Mouse (Mus musculus): ENCODE data around the gene Abl2. TPM values are rescaled to one million over a fixed set of nuclear protein-coding genes. Genes with fewer than 3 reads are reported as not detected.

Gene Abl2
- polyA plus RNA-seq, 2 experiments = 1.2 to 1.6 TPM

DNA sequence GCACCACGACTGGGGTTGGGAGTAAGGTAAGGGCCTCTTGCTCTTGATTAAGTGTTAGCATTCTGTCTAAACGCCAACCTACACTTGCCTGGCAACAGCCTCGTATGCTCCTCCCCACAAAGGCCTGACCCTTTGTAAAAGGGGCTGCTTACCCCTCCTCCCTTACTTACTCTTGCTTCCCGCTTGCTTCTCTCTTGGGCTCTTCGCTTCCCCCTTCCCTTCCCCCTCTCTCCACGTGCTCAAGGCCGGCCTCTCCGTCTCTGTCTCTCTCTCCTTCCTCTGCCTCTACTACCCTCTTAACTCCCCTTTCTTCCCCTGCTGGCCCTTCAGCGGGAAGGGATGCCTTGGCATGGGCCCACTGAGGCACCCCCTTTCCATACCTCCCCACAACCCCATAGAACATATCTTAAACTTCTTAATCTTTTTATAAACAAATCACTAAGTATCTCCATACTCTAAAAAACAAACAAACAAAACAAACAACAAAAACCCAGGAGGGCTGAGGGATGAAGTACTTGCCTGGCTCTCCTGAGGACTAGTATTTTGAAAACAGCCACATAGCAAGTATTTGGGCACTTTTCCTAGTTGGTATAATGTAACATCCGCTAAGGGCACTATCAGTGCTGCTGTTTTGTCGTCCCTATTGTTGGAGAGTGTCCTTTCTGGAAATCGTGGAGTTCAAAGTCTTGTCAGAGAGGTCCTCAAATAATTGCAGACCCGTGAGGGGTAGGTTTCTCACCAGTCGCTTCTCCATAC, 114.3 kb downstream of the Abl2 start:
- DNase-seq (ENCODE audit: low read depth in 3 of 3, low spot score in 3 of 3) (no peak), ATAC-seq (ENCODE audit: insufficient read depth) (no peak)
- WGBS (ENCODE audit: insufficient replicate concordance) = 14% methylated on average over 14 of the region's 14 CpGs
- Histone ChIP-seq H3K9ac (replicated peaks) (peak overlapping the region; percentile 49; the same call in 1 of the 2 replicates), H3K9me3 (ENCODE audit: control insufficient read depth, low read length) (no peaks in the 10 kb centered on the region), H3K27ac (no peak overlapping the region), H3K36me3 (replicated peaks; ENCODE audit: control insufficient read depth, insufficient read depth, low read depth) (no peaks in the 10 kb centered on the region), H3K27me3 (ENCODE audit: control insufficient read depth, insufficient read depth, low read length) (no peaks in the 10 kb centered on the region), H3K4me2 (ENCODE audit: low read depth) (peak overlapping the region; percentile 91), H3K4me1 (replicated peaks; ENCODE audit: control insufficient read depth in 2 of 2, insufficient read depth in 2 of 2, low read length in 1 of 2) (peaks cover 0 to 3% of the 10 kb centered on the region in 2 experiments; a peak in 2 of 4 replicates), H3K4me3 (ENCODE audit: insufficient read depth in 1 of 2, low read depth in 2 of 2, low read length in 2 of 2) (peak overlapping the region; percentile 68 to 80)
- no peak for TF ChIP-seq EP300 (IDR thresholded peaks at IDR 0.05; ENCODE audit: low read depth)

DNA sequence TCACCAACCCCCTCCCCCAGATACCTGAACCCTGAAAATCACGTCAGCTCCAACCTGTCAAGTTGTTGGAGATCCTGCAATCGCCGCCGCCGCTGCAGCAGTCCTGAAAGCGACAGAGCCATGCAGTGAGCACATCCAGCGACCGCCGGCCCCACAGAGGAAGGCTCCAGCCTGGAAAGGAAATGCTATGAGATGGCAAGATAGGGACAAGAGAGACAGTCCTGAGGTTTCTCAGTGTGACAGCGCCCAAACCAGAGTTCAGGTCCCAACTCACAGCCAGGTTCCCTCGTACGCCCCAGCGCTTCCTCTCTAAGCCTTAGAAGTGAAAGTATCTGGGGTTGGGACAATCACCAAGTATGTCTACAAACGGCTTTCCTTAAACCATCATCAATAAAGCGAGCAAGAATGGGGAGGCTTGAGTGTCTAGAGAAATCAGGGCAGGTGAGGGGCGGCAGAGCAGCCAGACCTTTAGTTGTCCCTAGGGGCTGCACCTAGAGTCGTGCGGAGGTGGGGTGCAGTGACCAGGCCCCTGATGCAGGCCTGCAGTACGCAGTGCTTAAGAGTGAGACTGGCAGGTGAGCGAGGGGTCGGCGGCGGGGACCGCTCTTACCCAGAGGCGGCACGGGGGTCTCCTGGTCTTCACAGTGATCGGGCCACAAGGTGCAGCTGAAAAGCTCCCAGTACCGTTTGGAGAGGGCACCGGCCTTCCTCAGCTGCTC, 115.0 kb downstream of the Abl2 start:
- Histone ChIP-seq H3K27ac (no peak overlapping the region), H3K36me3 (replicated peaks; ENCODE audit: control insufficient read depth, insufficient read depth, low read depth) (no peaks in the 10 kb centered on the region), H3K4me1 (replicated peaks; ENCODE audit: control insufficient read depth in 2 of 2, insufficient read depth in 2 of 2, low read length in 1 of 2) (peaks cover 0 to 3% of the 10 kb centered on the region in 2 experiments; a peak in 2 of 4 replicates), H3K27me3 (ENCODE audit: control insufficient read depth, insufficient read depth, low read length) (no peaks in the 10 kb centered on the region), H3K4me2 (ENCODE audit: low read depth) (peak overlapping the region; percentile 91), H3K9ac (replicated peaks) (peak overlapping the region; percentile 49), H3K9me3 (ENCODE audit: control insufficient read depth, low read length) (no peaks in the 10 kb centered on the region), H3K4me3 (ENCODE audit: insufficient read depth in 1 of 2, low read depth in 2 of 2, low read length in 2 of 2) (peak overlapping the region; percentile 68 to 80)
- DNase-seq (ENCODE audit: low read depth in 3 of 3, low spot score in 3 of 3) (no peak), ATAC-seq (ENCODE audit: insufficient read depth) (peak; percentile 40; the same call in 1 of the 2 replicates)
- WGBS (ENCODE audit: insufficient replicate concordance) = 2% methylated on average over 29 of the region's 29 CpGs
- TF ChIP-seq CTCF (IDR thresholded peaks at IDR 0.05; ENCODE audit: low read depth) (no peak), EP300 (IDR thresholded peaks at IDR 0.05; ENCODE audit: low read depth) (no peak)

DNA sequence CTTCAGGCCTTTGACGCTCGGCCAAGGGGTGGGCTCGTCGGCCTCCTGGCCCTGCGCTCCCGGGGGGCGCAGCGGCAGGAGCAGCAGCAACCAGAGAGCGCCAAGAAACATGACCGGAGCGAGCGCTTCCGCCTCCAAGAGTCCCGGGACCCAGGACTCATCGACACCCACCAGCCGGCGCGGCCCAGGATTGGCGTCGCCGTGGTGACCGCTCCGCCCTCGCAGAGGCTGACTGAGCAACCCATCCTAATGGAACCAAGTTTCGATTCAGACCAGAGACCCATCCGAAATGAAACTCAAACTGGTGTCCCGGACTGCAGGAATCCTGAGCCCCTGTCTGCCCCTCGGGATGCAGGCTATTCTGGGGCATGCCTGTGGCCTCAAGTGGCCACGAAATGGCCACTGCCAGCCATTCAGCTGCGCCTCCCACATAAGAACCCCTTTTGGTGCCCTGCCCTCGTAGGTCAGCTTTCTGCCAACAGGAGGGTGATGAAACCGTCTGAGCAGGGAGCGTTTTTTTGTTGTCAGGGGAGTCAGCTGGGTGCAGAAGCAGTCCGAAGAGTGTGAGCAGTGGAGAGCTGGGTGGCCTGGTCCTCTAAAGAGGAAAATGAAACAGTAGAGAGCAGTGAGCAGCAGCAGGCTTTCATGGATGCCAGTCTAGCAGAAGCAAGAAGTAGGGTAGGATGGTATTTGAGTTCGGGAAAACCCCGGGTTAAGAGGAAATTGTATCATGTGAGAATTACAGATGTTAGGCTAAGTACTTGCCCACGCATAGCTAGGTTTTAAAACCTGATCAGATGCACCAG, 115.8 kb downstream of the Abl2 start, which contains the start of gene Tor3a:
Gene Tor3a (minus strand): TSS at position 162 of the 806 bp plus-strand sequence.
- H3K4me1 ChIP-seq (replicated peaks; ENCODE audit: control insufficient read depth in 2 of 2, insufficient read depth in 2 of 2, low read length in 1 of 2) = peaks cover 0 to 3% of the 10 kb centered on the region in 2 experiments; a peak in 2 of 4 replicates
- peak; percentile 72 for ATAC-seq (ENCODE audit: insufficient read depth)
- peak; percentile 32 to 45 (median 45) for DNase-seq (ENCODE audit: low read depth in 3 of 3, low spot score in 3 of 3)
- WGBS (ENCODE audit: insufficient replicate concordance) = 5% methylated on average over 37 of the region's 37 CpGs
- H3K27me3 ChIP-seq (ENCODE audit: control insufficient read depth, insufficient read depth, low read length) = no peaks in the 10 kb centered on the region
- peak within 1 kb of the TSS; percentile 68 to 80 for H3K4me3 ChIP-seq (ENCODE audit: insufficient read depth in 1 of 2, low read depth in 2 of 2, low read length in 2 of 2)
- H3K9ac ChIP-seq (replicated peaks) = peak within 1 kb of the TSS; percentile 49
- H3K27ac ChIP-seq = no peak within 1 kb of the TSS
- H3K36me3 ChIP-seq (replicated peaks; ENCODE audit: control insufficient read depth, insufficient read depth, low read depth) = no peaks in the 10 kb centered on the region
- peak within 1 kb of the TSS; percentile 91 for H3K4me2 ChIP-seq (ENCODE audit: low read depth)
- TF ChIP-seq EP300 (IDR thresholded peaks at IDR 0.05; ENCODE audit: low read depth) (no peak), CTCF (IDR thresholded peaks at IDR 0.05; ENCODE audit: low read depth) (peak; percentile 9; the same call in 1 of the 2 replicates)
- H3K9me3 ChIP-seq (ENCODE audit: control insufficient read depth, low read length) = no peaks in the 10 kb centered on the region

DNA sequence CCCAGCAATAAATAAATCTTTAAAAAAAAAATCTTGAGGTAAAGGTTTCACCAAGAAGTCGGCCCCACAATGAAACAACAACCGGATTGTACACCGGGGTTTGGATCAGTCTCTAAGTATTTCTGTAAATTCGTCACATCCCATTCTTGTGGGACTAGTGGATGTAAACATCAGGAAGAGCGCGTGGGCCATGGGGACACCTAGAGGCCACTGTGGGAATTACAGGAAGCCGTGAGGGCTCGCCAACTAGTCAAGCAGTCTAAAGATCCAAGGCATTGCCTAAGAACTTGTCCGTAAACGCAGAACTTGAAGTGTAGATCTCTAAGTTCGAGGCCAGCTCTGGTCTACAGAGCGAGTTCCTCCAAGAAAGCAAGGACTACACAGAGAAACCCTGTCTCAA, 117.6 kb downstream of the Abl2 start:
- H3K4me1 ChIP-seq (replicated peaks; ENCODE audit: control insufficient read depth in 2 of 2, insufficient read depth in 2 of 2, low read length in 1 of 2) = peaks cover 0 to 3% of the 10 kb centered on the region in 2 experiments; a peak in 2 of 4 replicates
- H3K4me2 ChIP-seq (ENCODE audit: low read depth) = no peak overlapping the region
- peak; percentile 35 to 50 (median 50) for DNase-seq (ENCODE audit: low read depth in 3 of 3, low spot score in 3 of 3)
- 15% methylated on average over 12 of the region's 12 CpGs for WGBS (ENCODE audit: insufficient replicate concordance)
- H3K36me3 ChIP-seq (replicated peaks; ENCODE audit: control insufficient read depth, insufficient read depth, low read depth) = 0 out of 2 replicates have a peak, but pooled peaks cover 2% of the 10 kb centered on the region
- H3K9ac ChIP-seq (replicated peaks) = no peak overlapping the region
- ATAC-seq (ENCODE audit: insufficient read depth) = peak; percentile 38; the same call in 1 of the 2 replicates
- H3K9me3 ChIP-seq (ENCODE audit: control insufficient read depth, low read length) = no peaks in the 10 kb centered on the region
- no peak overlapping the region for H3K27ac ChIP-seq
- TF ChIP-seq EP300 (IDR thresholded peaks at IDR 0.05; ENCODE audit: low read depth) = no peak
- peak; percentile 95 for TF ChIP-seq CTCF (IDR thresholded peaks at IDR 0.05; ENCODE audit: low read depth)
- H3K27me3 ChIP-seq (ENCODE audit: control insufficient read depth, insufficient read depth, low read length) = no peaks in the 10 kb centered on the region
- no peak overlapping the region for H3K4me3 ChIP-seq (ENCODE audit: insufficient read depth in 1 of 2, low read depth in 2 of 2, low read length in 2 of 2)

Measured in liver, embryonic 14.5 days (tissue).